Mouse (Mus musculus): ENCODE data around the gene 4930535I16Rik. TPM values are rescaled to one million over a fixed set of nuclear protein-coding genes. Genes with fewer than 3 reads are reported as not detected.

4930535I16Rik gene
- polyA plus RNA-seq (2015; fragmentation: Nextera tagmentation; extraction: Ambion mirVana) = not detected in 2 replicates

DNA sequence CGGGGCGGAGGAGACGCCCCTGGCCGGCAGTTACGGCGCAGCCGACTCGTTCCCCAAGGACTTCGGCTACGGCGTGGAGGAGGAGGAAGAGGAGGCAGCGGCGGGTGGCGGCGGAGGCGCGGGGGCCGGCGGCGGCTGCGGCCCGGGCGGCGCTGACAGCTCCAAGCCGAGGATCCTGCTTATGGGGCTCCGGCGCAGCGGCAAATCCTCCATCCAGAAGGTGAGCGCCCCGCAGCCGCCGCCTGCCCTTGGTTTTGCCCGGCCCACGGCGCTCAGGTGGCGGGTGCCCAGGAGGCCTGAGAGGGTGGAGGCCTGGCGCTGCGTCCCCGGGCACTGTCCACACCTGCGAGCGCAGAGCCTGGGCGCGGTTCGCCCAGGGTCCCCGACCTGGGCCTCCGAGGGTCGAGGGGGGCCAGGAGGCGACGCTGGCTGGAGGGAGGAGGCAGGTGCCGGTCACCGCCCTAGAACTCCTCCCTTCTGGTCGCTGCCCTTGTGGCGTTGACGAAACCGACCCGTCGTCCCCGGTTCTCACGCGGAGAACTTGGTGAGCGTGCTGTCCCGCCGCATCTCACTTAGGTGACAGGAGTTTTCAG, at the start of gene 4930535I16Rik:
4930535I16Rik (minus strand) TSS at position 475 of the 593 bp plus-strand sequence.
- peak within 1 kb of the TSS; percentile 90 for H3K4me3 ChIP-seq (ENCODE audit: low read depth, low read length)
- H3K4me1 ChIP-seq (replicated peaks; ENCODE audit: control insufficient read depth, insufficient read depth) = peaks cover 3% of the 10 kb centered on the region
- H3K27me3 ChIP-seq (ENCODE audit: control insufficient read depth, insufficient read depth, low read length) = no peaks in the 10 kb centered on the region
- no peaks in the 10 kb centered on the region; the same call in 1 of the 2 replicates for H3K36me3 ChIP-seq (ENCODE audit: control insufficient read depth, insufficient read depth, low read length)
- peak; percentile 64 for DNase-seq (ENCODE audit: low spot score)
- H3K9me3 ChIP-seq (ENCODE audit: control insufficient read depth, low read length) = no peaks in the 10 kb centered on the region
- peak within 1 kb of the TSS; percentile 85 for H3K4me2 ChIP-seq (replicated peaks; ENCODE audit: low read depth)
- peak; percentile 48; the same call in 1 of the 2 replicates for ATAC-seq (ENCODE audit: low FRiP score, low TSS enrichment)
- TF ChIP-seq CTCF (IDR thresholded peaks at IDR 0.05; ENCODE audit: low read depth) = no peak
- no peak for TF ChIP-seq EP300 (optimal IDR thresholded peaks at IDR 0.05)
- peak within 1 kb of the TSS; percentile 96 for H3K9ac ChIP-seq (ENCODE audit: low read length)
- H3K27ac ChIP-seq (replicated peaks) = peak within 1 kb of the TSS; percentile 94
- 0% methylated on average over 39 of the region's 63 CpGs for WGBS

DNA sequence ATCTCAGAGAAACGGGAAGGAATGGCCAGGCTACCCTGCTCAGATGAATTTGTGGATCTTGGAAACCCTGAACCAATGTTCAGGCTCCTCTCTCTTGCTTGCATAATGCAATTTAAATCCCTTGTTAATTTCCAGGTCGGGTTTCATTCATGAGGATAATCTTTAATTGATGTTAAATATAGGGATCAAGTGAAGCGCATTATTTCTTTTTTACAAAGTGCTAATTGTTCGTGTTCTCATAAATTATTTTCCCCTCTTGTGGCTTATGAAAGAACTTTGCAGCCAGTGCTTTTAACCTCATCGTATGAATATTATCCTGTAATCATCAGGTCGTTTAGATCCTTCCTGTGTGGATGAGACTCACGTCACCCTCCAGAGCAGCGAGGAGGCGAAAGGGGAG, 44.9 kb upstream of the 4930535I16Rik start:
- DNase-seq (ENCODE audit: low spot score) (no peak), ATAC-seq (ENCODE audit: low FRiP score, low TSS enrichment) (no peak)
- 55% methylated on average over 9 of the region's 9 CpGs for WGBS
- H3K4me2 ChIP-seq (replicated peaks; ENCODE audit: low read depth) = no peak overlapping the region
- H3K27me3 ChIP-seq (ENCODE audit: control insufficient read depth, insufficient read depth, low read length) = no peaks in the 10 kb centered on the region
- H3K27ac ChIP-seq (replicated peaks) = no peak overlapping the region
- H3K9me3 ChIP-seq (ENCODE audit: control insufficient read depth, low read length) = no peaks in the 10 kb centered on the region
- TF ChIP-seq CTCF (IDR thresholded peaks at IDR 0.05; ENCODE audit: low read depth) (no peak), EP300 (optimal IDR thresholded peaks at IDR 0.05) (no peak)
- no peaks in the 10 kb centered on the region for H3K4me1 ChIP-seq (replicated peaks; ENCODE audit: control insufficient read depth, insufficient read depth)
- no peak overlapping the region for H3K4me3 ChIP-seq (ENCODE audit: low read depth, low read length)
- H3K9ac ChIP-seq (ENCODE audit: low read length) = no peak overlapping the region
- H3K36me3 ChIP-seq (ENCODE audit: control insufficient read depth, insufficient read depth, low read length) = no peaks in the 10 kb centered on the region

DNA sequence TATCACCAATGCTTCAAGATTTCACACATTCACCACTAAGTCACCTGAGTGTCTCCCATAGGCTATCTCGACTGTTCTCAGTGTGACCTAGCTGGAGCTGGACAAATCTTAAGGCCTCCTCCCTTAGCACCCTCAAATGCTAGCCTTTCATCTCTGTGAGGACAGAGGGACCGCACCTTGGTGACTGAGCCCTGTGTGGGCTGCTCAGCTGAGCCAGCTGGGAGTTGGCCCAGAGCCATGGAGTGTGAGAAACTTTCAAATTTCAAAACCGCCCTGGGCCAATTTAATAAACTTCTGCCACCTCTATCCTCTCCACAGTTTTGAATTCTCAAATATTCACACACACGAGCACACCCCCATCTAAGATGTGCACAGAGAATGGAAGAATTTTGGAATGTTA, 43.1 kb upstream of the 4930535I16Rik start:
- Histone ChIP-seq H3K4me1 (replicated peaks; ENCODE audit: control insufficient read depth, insufficient read depth) (peaks cover 5% of the 10 kb centered on the region; the same call in 1 of the 2 replicates), H3K36me3 (ENCODE audit: control insufficient read depth, insufficient read depth, low read length) (no peaks in the 10 kb centered on the region), H3K27me3 (ENCODE audit: control insufficient read depth, insufficient read depth, low read length) (no peaks in the 10 kb centered on the region; the same call in 1 of the 2 replicates), H3K9me3 (ENCODE audit: control insufficient read depth, low read length) (no peaks in the 10 kb centered on the region), H3K4me2 (replicated peaks; ENCODE audit: low read depth) (no peak overlapping the region), H3K4me3 (ENCODE audit: low read depth, low read length) (no peak overlapping the region), H3K9ac (ENCODE audit: low read length) (no peak overlapping the region), H3K27ac (replicated peaks) (no peak overlapping the region)
- TF ChIP-seq EP300 (optimal IDR thresholded peaks at IDR 0.05) (no peak), CTCF (IDR thresholded peaks at IDR 0.05; ENCODE audit: low read depth) (no peak)
- DNase-seq (ENCODE audit: low spot score) = no peak
- WGBS = 22% methylated on average over 4 of the region's 4 CpGs
- no peak for ATAC-seq (ENCODE audit: low FRiP score, low TSS enrichment)

DNA sequence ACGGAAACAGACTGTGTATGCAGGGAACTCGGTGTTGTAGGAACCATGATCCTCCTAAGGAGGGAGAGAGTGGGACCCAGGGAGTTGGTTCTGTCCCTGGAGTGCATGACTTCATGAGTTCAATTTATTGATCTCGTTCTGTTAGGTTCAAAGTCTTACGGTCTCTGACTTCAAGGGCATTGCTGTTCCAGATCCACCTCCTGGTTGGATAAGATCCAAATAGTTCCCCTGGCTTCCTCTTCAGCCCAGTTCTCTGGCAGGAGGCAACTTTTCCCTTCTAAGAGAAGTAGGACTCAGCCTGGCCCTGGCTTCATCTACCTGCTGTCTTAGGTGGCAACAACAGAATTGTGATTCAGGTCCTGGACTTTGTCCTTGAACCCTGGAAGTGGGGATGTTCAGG, 40.1 kb upstream of the 4930535I16Rik start:
- no peak overlapping the region for H3K27ac ChIP-seq (replicated peaks)
- no peak for ATAC-seq (ENCODE audit: low FRiP score, low TSS enrichment)
- no peak overlapping the region for H3K4me2 ChIP-seq (replicated peaks; ENCODE audit: low read depth)
- H3K9me3 ChIP-seq (ENCODE audit: control insufficient read depth, low read length) = no peaks in the 10 kb centered on the region
- no peaks in the 10 kb centered on the region for H3K36me3 ChIP-seq (ENCODE audit: control insufficient read depth, insufficient read depth, low read length)
- H3K27me3 ChIP-seq (ENCODE audit: control insufficient read depth, insufficient read depth, low read length) = no peaks in the 10 kb centered on the region; the same call in 1 of the 2 replicates
- WGBS = 66% methylated on average over 4 of the region's 4 CpGs
- H3K4me1 ChIP-seq (replicated peaks; ENCODE audit: control insufficient read depth, insufficient read depth) = peaks cover 5% of the 10 kb centered on the region; the same call in 1 of the 2 replicates
- H3K9ac ChIP-seq (ENCODE audit: low read length) = no peak overlapping the region
- TF ChIP-seq CTCF (IDR thresholded peaks at IDR 0.05; ENCODE audit: low read depth) (no peak), EP300 (optimal IDR thresholded peaks at IDR 0.05) (no peak)
- H3K4me3 ChIP-seq (ENCODE audit: low read depth, low read length) = no peak overlapping the region
- DNase-seq (ENCODE audit: low spot score) = no peak

DNA sequence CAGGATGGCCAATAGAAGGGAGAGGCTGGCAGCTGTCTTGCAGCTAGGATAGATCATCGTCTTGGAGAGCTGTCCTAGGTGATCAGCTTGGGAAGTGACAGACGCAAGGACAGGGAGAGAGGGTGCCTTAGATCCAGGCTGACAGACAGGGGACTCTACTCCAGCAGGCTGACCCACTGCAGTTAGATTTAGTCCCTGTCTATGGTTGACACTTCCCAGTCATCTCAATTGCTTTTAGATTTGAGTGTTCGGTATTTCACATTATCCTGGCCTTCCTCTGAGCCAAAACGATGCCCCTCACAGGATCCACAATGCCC, 39.6 kb upstream of the 4930535I16Rik start:
- Histone ChIP-seq H3K9me3 (ENCODE audit: control insufficient read depth, low read length) (no peaks in the 10 kb centered on the region), H3K36me3 (ENCODE audit: control insufficient read depth, insufficient read depth, low read length) (no peaks in the 10 kb centered on the region), H3K4me2 (replicated peaks; ENCODE audit: low read depth) (peak overlapping the region; percentile 47), H3K9ac (ENCODE audit: low read length) (no peak overlapping the region), H3K4me3 (ENCODE audit: low read depth, low read length) (0 out of 2 replicates have a peak overlapping the region, but pooled peaks have one; percentile 13), H3K4me1 (replicated peaks; ENCODE audit: control insufficient read depth, insufficient read depth) (peaks cover 5% of the 10 kb centered on the region; the same call in 1 of the 2 replicates), H3K27me3 (ENCODE audit: control insufficient read depth, insufficient read depth, low read length) (no peaks in the 10 kb centered on the region; the same call in 1 of the 2 replicates), H3K27ac (replicated peaks) (no peak overlapping the region)
- ATAC-seq (ENCODE audit: low FRiP score, low TSS enrichment) (0 out of 2 replicates have a peak, but pooled peaks have one; percentile 14), DNase-seq (ENCODE audit: low spot score) (no peak)
- 60% methylated on average over 4 of the region's 4 CpGs for WGBS
- TF ChIP-seq EP300 (optimal IDR thresholded peaks at IDR 0.05) = no peak
- no peak for TF ChIP-seq CTCF (IDR thresholded peaks at IDR 0.05; ENCODE audit: low read depth)

Measured in stomach, postnatal 0 days (tissue).